Mouse (Mus musculus): Measurements from ENCODE around the gene Cldn34c1.
"Not testable (repeated sequence)": the region's sequence is repeated elsewhere in the genome, so short reads cannot be mapped to it uniquely, and the experiment has no call there.

DNA sequence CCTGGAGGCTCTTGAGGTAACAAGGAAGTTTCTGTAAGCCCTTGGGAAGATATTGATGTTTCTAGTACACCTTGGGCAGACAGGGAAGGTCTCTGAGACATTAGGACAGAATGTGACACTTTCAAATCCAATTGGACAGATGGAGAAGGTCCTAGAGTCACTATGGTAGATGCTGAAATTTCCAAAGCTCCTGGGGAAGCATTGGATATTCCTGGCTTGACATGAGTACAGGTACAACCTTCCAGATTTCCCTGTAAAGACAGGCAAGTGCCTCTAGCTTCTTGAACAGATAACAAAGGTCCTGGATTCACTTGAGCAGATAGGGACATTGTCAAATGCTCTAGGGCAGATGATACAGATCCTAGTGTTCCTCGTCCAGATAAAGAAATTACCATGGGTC lies 119.1 kb downstream of the Cldn34c1 start, which contains the start of gene Srsx:
- TF ChIP-seq CTCF, POLR2A (IDR thresholded peaks at IDR 0.05; ENCODE audit: insufficient read depth, low read depth, low read length): not testable (repeated sequence)
